Mouse (Mus musculus) thymus, postnatal 14 days (tissue): ENCODE results near the gene Psap.

Source experiments
- DNase-seq: peaks from one replicate; pipeline ENCODE4 v3.0.0; 2021

The Psap gene

DNA sequence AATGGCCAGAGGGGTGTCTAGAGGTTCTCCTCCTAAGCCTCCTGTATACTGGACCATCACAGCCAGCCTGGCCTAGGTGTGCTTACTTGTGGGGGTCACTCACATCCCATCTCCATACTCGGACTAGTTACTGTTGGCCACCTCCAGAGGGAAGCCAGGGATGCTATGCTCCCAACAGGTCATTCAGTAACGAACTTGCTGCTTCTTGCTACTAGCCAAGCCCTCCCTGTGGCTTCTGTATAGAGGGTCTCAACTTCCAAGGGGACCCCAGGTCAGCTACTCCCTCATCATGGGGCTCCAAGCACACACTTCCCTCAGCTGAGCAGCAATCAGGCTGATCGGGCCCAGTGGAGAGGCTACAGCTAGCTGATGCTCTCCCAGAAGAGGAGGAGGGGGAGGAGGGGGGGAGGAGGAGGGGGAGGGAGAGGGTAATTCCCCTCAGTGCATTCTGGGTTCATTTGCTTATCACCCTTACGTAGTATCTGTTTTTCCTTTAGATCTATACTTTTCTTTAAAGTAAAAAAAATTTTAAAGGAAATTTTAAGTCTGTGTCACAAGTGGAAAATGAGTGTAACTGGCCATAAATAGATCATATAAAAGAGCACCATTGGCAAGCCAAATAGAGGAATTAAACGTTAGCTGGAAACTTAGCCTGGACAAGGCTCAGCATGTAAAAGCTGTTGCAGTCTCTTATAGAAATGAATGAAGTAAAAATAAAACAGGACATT is 72.8 kb downstream of the Psap start:
- DNase-seq, result no peak

DNA sequence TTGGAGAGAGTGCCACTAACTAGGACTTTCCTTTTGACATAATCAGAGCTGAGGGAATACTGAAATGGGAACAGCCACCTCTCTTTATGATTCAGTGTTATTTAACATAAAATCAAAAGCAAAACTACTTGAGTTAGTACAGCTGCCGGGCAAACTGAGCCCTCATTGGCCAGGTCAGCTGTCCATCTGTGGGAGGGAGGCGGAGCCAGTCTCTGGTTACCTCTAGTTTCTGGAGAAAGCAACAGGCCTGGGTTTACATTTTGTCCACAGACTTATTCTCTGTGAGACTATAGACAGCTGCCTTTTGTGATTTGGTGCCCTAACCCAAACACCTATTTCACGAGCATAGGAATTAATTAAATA is 73.4 kb downstream of the Psap start:
- DNase-seq, result peak; percentile 85

DNA sequence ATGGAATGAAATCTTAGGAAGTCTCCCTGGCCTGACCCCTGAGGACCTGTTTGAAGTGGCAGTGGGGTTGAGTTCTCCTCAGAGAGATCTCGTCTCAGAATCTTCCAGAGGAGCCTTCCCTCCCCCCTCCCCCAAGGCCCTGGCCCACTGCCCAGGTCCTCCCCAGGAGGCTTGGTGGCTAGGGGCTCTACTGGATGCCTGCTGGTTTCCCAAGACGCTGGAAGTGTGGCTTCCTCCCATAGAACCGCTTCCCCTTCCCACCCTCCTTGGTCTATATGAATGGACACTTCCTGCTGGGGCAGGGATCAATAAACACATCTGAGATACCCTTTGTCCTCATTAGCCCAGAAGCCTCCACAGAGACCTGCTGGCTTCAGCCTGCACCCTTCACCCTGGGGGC is 73.8 kb downstream of the Psap start:
- no peak for DNase-seq

DNA sequence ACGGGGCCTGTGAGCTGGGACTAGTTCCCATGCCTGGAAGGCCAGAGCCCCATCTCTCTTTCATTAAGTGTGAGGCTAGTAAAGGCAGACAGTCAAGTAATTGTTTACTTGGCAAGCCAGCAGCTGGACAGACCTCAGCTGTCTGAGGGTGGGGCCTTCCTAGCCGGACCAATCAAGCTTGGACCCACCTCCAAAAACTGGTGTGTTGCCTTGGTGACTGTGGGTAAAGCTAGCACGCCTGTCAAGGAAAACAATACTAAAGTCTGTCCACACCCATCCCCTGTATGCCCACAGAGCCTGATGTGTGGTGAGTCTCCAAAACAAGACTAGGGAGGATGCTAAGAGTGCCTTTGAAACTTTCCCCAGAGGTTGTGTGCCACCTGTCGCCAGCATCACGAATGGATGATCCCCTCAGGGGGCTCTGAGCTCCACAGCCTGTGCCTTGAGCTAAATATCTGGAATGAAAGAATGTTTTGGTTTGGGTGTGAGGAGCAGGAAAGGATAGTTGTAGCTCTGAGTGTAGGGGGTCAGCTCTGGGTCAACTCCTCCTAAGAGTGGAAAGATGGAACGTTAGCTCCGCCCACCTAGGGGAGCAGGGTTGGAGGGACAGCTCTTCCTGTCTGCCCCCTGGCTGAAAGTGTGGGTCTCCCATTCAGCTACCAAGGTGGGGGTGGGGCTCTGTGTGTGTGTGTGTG is 74.5 kb downstream of the Psap start:
- no peak for DNase-seq
